Mouse (Mus musculus) neural tube, embryonic 12.5 days (tissue): ENCODE results near the gene Nudt1. TPM values are rescaled to one million over a fixed set of nuclear protein-coding genes. Genes with fewer than 3 reads are reported as not detected.

Experiments used
- ATAC-seq: fragments of 200-750 bp; cut with Nextera tagmentation; 2 replicates; pipeline ENCODE4 v1.8.0; 2017; ENCODE audit warnings: low read depth, mild to moderate bottlenecking, moderate TSS enrichment, moderate library complexity; ENCODE audit not compliant: low FRiP score
- H3K27ac ChIP-seq: fragments of 300-500 bp; sonication (generic); 2 replicates; pipeline ENCODE4 v1.5.1; 2016
- H3K27me3 ChIP-seq: fragments of 300-500 bp; sonication (generic); replicated peaks from 2 replicates; pipeline ENCODE4 v1.6.1; 2016; ENCODE audit warnings: mild to moderate bottlenecking
- H3K36me3 ChIP-seq: fragments of 300-500 bp; sonication (generic); 2 replicates; pipeline ENCODE4 v1.6.1; 2016; ENCODE audit warnings: mild to moderate bottlenecking
- H3K4me1 ChIP-seq: fragments of 300-500 bp; sonication (generic); 2 replicates; pipeline ENCODE4 v1.6.1; 2016
- H3K4me2 ChIP-seq: fragments of 300-500 bp; sonication (generic); replicated peaks from 2 replicates; pipeline ENCODE4 v1.6.1; 2016; ENCODE audit warnings: mild to moderate bottlenecking
- H3K4me3 ChIP-seq: fragments of 300-500 bp; sonication (generic); 2 replicates; pipeline ENCODE4 v1.5.1; 2016
- H3K9ac ChIP-seq: fragments of 300-500 bp; sonication (generic); 2 replicates; pipeline ENCODE4 v1.6.1; 2016; ENCODE audit warnings: mild to moderate bottlenecking
- H3K9me3 ChIP-seq: fragments of 300-500 bp; sonication (generic); 2 replicates; pipeline ENCODE4 v1.6.1; 2016; ENCODE audit warnings: mild to moderate bottlenecking
- WGBS: fragments of 180-500 bp; shearing (Covaris S2); methylation state at CpG from one replicate; pipeline ENCODE4 v1.1.7; 2016; 5-methylcytosine and 5-hydroxymethylcytosine counted together
- polyA plus RNA-seq: library from polyadenylated mRNA; unstranded; fragments of >200 nt; fragmentation: Nextera tagmentation; extraction: Ambion mirVana; gene quantifications from 2 replicates; pipeline ENCODE4 v1.2.1, GENCODE M21; 2016

Nudt1 gene
- polyA plus RNA-seq, 1 experiment from 2014 or later = 43.3 TPM

DNA sequence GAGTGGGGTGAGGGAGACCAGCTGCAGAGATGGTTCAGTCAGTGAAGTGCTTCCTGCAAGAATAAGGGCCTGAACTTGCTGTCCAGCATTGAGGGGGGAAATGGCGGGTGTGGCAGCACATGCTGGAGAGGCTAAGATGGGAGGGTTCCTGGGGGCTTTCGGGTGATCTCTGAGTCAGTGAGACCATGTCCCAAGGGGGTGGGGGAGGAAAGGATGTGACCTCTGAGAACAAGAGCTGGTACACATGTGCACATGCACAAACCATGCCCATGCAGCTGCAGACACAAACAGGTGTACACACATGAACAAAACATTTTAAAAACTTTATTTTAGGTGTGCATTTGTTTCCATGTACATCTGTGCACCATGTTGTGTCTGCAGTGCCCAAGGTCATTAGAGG, 52.3 kb downstream of the Nudt1 start:
- 65% methylated on average over 2 of the region's 2 CpGs for WGBS
- H3K36me3 ChIP-seq = no peaks in the 10 kb centered on the region
- H3K9ac ChIP-seq = no peak overlapping the region
- no peaks in the 10 kb centered on the region for H3K9me3 ChIP-seq
- peaks cover 3% of the 10 kb centered on the region; the same call in 1 of the 2 replicates for H3K4me1 ChIP-seq
- no peak overlapping the region for H3K4me2 ChIP-seq
- no peak overlapping the region for H3K4me3 ChIP-seq
- no peak overlapping the region for H3K27ac ChIP-seq
- H3K27me3 ChIP-seq = no peaks in the 10 kb centered on the region
- ATAC-seq = no peak

DNA sequence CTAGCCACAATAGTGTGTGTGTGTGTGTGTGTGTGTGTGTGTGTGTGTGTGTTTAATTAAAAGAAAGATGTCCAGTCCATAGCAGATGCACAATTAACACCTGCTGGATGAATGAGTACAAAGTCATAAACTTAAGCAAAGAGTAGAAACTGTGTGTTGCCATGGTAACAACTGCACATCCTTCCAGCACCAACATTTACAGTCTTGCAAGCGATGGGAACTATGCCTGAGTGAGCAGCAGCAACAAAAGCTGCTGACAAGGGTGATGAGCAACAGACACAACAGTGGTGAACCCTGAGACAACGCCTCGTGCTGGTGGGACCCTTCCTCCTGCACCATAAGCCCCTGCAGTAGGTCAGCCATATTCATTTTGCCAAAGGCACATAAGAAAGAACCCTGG, 52.8 kb downstream of the Nudt1 start:
- WGBS = 21% methylated on average over 3 of the region's 3 CpGs

DNA sequence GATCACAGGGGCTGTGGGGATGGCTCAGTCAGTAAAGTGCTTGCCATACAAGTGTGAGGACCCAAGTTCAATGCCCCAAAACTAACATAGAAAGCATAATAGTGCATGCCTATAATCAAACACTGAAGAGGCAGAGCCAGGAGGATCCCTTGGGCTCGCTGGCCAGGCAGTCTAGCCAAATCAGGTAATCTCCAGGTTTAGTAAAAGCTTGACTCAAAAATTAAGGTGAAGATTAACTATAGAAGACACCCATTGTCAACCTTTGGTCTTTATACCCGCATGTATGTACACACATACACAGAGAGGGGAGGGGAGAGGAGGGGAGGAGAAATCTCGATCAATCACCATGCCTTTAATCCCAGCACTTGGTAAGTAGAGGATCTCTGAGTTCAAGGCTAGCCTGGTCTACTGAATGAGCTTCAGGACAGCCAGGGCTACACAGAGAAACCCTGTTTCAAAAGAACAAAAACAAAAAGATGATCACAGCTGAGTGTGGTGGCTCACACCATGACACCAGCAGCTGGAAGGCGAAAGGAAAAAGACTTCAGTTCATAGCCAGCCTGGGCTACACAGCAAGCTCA, 53.9 kb downstream of the Nudt1 start:
- no peak overlapping the region for H3K4me3 ChIP-seq
- no peaks in the 10 kb centered on the region for H3K27me3 ChIP-seq
- no peak overlapping the region for H3K4me2 ChIP-seq
- H3K9ac ChIP-seq = no peak overlapping the region
- no peak overlapping the region for H3K27ac ChIP-seq
- H3K36me3 ChIP-seq = no peaks in the 10 kb centered on the region
- ATAC-seq = no peak
- H3K9me3 ChIP-seq = no peaks in the 10 kb centered on the region
- peaks cover 3% of the 10 kb centered on the region; the same call in 1 of the 2 replicates for H3K4me1 ChIP-seq
- WGBS = 88% methylated on average over 4 of the region's 4 CpGs

More for the DNA sequence above, 52.8 kb downstream of the Nudt1 start:
- Histone ChIP-seq H3K9me3 (no peaks in the 10 kb centered on the region), H3K27me3 (no peaks in the 10 kb centered on the region), H3K36me3 (no peaks in the 10 kb centered on the region), H3K4me2 (no peak overlapping the region), H3K9ac (no peak overlapping the region), H3K27ac (no peak overlapping the region), H3K4me1 (peaks cover 3% of the 10 kb centered on the region; the same call in 1 of the 2 replicates), H3K4me3 (no peak overlapping the region)
- ATAC-seq = no peak

DNA sequence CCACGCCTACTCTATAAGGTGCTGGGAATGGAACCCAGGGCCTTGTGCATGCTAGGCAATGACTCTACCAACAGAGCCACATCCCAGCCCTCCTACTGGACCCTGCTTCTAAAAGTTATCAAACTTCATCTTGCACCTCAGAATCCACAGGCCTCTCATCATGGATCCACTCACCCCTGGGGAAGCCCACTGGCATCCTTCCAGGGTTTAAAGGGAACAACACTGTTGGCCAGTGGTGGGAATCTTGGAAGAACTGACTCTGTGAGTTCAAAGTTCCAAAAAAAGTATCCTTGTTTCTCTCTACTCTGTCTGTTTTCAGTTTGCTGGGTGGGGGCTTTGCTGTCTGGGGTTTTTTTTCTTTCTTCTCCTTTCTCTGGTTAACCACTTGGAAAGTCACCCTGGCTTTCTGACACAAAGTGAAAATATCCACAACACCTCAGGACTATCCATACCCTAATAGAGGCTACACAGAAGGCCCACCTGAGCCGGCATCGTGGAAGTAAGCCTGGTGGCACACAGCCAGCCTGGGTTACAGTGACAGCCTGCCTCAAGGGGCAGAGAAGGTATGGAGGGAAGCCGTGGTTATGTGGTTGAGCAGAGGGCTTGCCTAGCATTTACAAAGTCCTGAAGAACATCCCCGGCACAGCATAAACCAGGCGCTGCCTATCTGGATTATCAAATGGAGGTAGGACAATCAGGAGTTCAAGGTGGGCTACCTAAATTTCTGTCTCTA, 56.8 kb downstream of the Nudt1 start:
- H3K9me3 ChIP-seq = no peaks in the 10 kb centered on the region
- H3K36me3 ChIP-seq = no peaks in the 10 kb centered on the region
- H3K27me3 ChIP-seq = no peaks in the 10 kb centered on the region
- H3K27ac ChIP-seq = no peak overlapping the region
- H3K9ac ChIP-seq = no peak overlapping the region
- peaks cover 3% of the 10 kb centered on the region; the same call in 1 of the 2 replicates for H3K4me1 ChIP-seq
- H3K4me2 ChIP-seq = no peak overlapping the region
- no peak overlapping the region for H3K4me3 ChIP-seq
- no peak for ATAC-seq
- 94% methylated on average over 6 of the region's 6 CpGs for WGBS

DNA sequence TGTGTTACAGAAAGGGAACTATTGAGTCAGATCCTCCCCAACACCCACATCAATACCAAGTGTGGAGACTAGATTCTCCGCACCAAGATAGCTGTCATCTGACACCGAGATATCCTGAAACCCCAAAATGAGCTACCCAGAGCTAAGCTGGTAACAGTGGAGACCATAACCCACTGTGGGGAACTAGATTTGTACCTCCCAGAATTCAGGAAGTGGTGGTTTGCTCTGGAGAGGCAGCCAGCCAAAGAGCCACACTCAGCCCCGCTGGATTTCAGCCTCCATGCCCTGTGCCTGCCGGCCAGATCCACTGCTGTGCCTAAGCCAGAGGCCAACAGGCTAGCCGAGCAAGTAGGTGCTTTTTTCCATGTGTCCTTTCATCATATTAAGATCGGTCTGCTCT, 57.8 kb downstream of the Nudt1 start:
- H3K27ac ChIP-seq = no peak overlapping the region
- no peaks in the 10 kb centered on the region for H3K27me3 ChIP-seq
- H3K4me1 ChIP-seq = peaks cover 4% of the 10 kb centered on the region; the same call in 1 of the 2 replicates
- WGBS = 81% methylated on average over 6 of the region's 6 CpGs
- no peaks in the 10 kb centered on the region for H3K9me3 ChIP-seq
- no peak overlapping the region for H3K4me3 ChIP-seq
- H3K4me2 ChIP-seq = no peak overlapping the region
- no peaks in the 10 kb centered on the region for H3K36me3 ChIP-seq
- ATAC-seq = no peak
- no peak overlapping the region for H3K9ac ChIP-seq

DNA sequence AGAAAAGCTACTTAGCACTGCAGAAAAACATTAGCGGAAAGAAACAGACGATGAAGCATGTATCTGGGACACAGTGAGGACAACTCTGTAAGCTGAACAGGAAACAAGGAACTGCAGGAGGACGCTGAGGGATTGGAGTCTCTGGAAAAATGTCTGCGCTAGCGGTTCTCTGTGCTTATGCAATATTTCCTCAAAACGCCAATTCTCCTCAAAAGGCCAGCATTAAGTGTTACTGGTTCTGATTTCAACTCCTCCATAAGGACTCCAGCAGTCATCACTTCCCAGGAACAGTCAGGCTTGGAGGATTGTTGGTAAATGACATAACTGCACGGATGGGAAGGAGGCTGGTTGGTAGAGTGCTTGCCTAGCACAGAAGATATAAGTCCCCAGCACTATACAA, 59.7 kb downstream of the Nudt1 start:
- Histone ChIP-seq H3K9ac (no peak overlapping the region), H3K4me3 (no peak overlapping the region), H3K27me3 (no peaks in the 10 kb centered on the region), H3K4me2 (no peak overlapping the region), H3K4me1 (0 out of 2 replicates have a peak, but pooled peaks cover 4% of the 10 kb centered on the region), H3K36me3 (no peaks in the 10 kb centered on the region), H3K27ac (no peak overlapping the region), H3K9me3 (no peaks in the 10 kb centered on the region)
- no peak for ATAC-seq
- WGBS = 91% methylated on average over 7 of the region's 7 CpGs

DNA sequence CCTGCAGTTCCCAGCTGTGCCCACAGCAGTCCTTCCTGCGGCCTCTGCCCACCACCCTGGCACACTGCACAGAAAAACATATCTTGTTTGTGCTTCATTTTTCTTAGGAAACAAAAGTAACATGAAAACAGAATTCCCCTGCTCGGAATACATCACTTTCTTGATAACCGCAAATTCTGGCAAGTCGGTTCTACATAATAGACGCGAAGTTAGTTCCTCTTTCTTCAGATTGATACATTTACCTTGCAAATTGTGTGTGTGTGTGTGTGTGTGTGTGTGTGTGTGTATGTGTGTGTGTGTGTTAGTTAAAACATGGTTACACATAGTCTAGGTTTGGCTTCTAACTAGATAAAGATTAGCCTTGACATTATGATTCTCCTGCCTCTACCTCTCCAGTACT, 61.2 kb downstream of the Nudt1 start:
- Histone ChIP-seq H3K9ac (no peak overlapping the region), H3K4me3 (no peak overlapping the region), H3K9me3 (no peaks in the 10 kb centered on the region), H3K4me1 (0 out of 2 replicates have a peak, but pooled peaks cover 8% of the 10 kb centered on the region), H3K27ac (no peak overlapping the region), H3K4me2 (no peak overlapping the region), H3K27me3 (no peaks in the 10 kb centered on the region), H3K36me3 (no peaks in the 10 kb centered on the region)
- WGBS = 93% methylated on average over 6 of the region's 6 CpGs
- ATAC-seq = no peak

DNA sequence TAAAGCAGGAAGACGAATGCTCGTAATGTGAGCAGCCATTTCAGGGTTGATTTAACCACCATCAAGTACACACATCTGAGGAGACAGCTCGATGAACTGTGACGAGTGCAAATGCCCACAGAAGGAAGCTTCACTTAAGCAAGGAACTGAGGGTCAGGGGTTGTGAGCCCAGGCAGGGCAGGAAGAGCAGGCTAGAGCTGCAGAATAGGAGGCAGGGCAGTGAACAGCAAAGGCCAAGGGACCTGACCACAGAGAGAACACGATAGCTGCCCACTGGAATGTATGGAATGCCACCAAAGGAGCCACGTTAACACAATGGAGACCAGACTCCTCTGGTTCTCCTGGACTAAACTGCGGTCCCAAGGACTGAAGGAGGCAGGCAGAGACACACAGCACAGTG, 62.1 kb downstream of the Nudt1 start:
- Histone ChIP-seq H3K9ac (no peak overlapping the region), H3K27ac (no peak overlapping the region)

DNA sequence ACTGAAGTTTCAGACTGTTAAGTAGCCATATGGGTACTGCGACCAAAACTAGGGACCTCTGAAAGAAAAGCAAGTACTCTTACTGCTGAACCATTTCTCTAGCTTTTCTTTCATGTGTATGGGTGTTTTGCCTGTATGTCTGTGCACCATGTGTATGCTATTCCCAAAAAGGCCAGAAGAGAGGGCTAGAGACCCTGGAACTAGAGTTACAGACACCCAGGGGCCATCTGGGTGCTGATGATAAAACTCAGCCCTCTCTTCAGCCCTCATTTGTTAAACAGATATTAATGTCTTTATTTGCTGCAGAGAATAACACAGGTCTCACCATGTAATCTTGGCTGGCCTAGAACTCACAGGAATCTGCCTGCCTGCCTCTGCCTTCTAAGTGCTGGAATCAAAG, 63.0 kb downstream of the Nudt1 start:
- no peaks in the 10 kb centered on the region for H3K9me3 ChIP-seq
- no peak overlapping the region for H3K4me3 ChIP-seq
- no peaks in the 10 kb centered on the region for H3K36me3 ChIP-seq
- 93% methylated on average over 1 of the region's 1 CpGs for WGBS
- H3K9ac ChIP-seq = no peak overlapping the region
- peaks cover 18% of the 10 kb centered on the region for H3K4me1 ChIP-seq
- ATAC-seq = no peak
- H3K27ac ChIP-seq = no peak overlapping the region
- no peak overlapping the region for H3K4me2 ChIP-seq
- H3K27me3 ChIP-seq = no peaks in the 10 kb centered on the region

More for the DNA sequence above, 62.1 kb downstream of the Nudt1 start:
- no peaks in the 10 kb centered on the region for H3K27me3 ChIP-seq
- WGBS = 24% methylated on average over 7 of the region's 7 CpGs
- 0 out of 2 replicates have a peak overlapping the region, but pooled peaks have one; percentile 5 for H3K4me2 ChIP-seq
- peaks cover 16% of the 10 kb centered on the region for H3K4me1 ChIP-seq
- ATAC-seq = no peak
- no peaks in the 10 kb centered on the region for H3K9me3 ChIP-seq
- H3K4me3 ChIP-seq = no peak overlapping the region
- no peaks in the 10 kb centered on the region for H3K36me3 ChIP-seq

DNA sequence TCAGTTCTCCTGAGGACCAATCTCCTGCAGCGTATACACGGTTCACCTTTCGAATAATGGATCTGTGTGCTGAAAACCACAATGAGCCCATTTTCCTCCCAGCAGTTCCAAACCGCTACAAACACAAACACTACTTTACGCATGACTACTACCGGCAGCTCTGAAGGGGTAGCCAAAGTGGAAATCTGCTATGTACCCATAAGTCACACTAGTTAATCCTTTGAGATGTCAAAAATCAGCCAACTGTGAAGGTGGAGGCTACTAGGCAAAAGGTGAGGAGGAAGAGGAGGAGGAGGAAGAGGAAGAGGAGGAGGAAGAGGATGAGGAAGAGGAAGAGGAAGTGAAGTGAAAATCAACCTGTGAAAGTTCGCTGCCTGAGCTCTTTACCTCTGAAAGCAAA, 65.8 kb downstream of the Nudt1 start:
- Histone ChIP-seq H3K4me2 (no peak overlapping the region; the same call in 1 of the 2 replicates), H3K4me3 (no peak overlapping the region), H3K9ac (no peak overlapping the region), H3K9me3 (no peaks in the 10 kb centered on the region), H3K4me1 (peaks cover 18% of the 10 kb centered on the region), H3K27ac (no peak overlapping the region), H3K36me3 (no peaks in the 10 kb centered on the region), H3K27me3 (no peaks in the 10 kb centered on the region)
- 87% methylated on average over 7 of the region's 7 CpGs for WGBS
- no peak for ATAC-seq
